Mouse (Mus musculus) spleen, adult 2 months (tissue): ENCODE results near the gene Ccdc153.

Experiments used
- CTCF ChIP-seq: fragments of 200-500 bp; IDR thresholded peaks from 2 replicates; pipeline ENCODE4 v1.5.1; 2011; ENCODE audit warnings: mild to moderate bottlenecking, inconsistent platforms; ENCODE audit not compliant: insufficient read depth, insufficient read length, insufficient replicate concordance; ENCODE audit errors: extremely low read depth
- POLR2A ChIP-seq: fragments of 200-500 bp; IDR thresholded peaks from 2 replicates; pipeline ENCODE4 v1.6.1; 2011; ENCODE audit warnings: low read depth, low read length, inconsistent platforms

DNA sequence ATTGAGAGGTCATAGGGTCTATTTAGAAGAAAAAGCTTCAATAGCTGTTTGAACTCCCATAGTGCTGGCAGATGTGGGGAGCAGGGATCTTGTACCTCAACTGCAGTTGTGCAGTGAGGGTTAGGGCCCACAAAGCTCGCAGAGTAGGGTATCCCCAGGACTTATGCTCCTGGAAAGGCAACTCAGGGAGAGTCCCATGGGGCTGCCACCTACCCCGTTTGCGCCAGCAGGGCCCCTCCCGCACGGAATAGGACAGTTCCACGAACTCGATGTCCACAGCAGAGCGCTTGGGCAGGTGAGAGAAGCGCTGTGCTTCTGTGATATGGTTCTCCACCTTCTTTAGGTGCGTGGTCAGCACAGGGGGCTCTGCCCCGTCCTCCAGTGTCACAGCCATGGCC is 46.5 kb downstream of the Ccdc153 start:
- no peak for TF ChIP-seq CTCF
- no peak for TF ChIP-seq POLR2A
